Mouse (Mus musculus) lung, adult 2 months (tissue): ENCODE data around the gene Csgalnact2.

Source experiments
- CTCF ChIP-seq: fragments of 200-500 bp; IDR thresholded peaks from 2 replicates; pipeline ENCODE4 v1.5.1; 2011; ENCODE audit warnings: mild to moderate bottlenecking, low read length, control low read depth; ENCODE audit not compliant: insufficient read depth
- POLR2A ChIP-seq: fragments of 200-500 bp; IDR thresholded peaks from 2 replicates; pipeline ENCODE4 v1.6.1; 2011; ENCODE audit warnings: low read depth, mild to moderate bottlenecking, control low read depth, low read length, borderline replicate concordance; ENCODE audit errors: extremely low read depth

- TF ChIP-seq CTCF, result no peak
- TF ChIP-seq POLR2A, result no peak
Measured at GRCm38 (mm10) chr6:118127827-118128487, 11.0 kb downstream of the Csgalnact2 start.
